Mouse (Mus musculus): ENCODE results near the gene Nrip1. TPM values are rescaled to one million over a fixed set of nuclear protein-coding genes. Genes with fewer than 3 reads are reported as not detected.

Gene Nrip1
- polyA plus RNA-seq, 1 experiment from 2014 or later = 19.1 TPM

GRCm38 (mm10) chr16:76275584-76275983, 98.0 kb downstream of the Nrip1 start:
- H3K9ac ChIP-seq = no peak overlapping the region
- H3K9me3 ChIP-seq (replicated peaks) = no peaks in the 10 kb centered on the region
- 68% methylated on average over 3 of the region's 3 CpGs for WGBS (ENCODE audit: insufficient replicate concordance)
- H3K36me3 ChIP-seq (replicated peaks) = no peaks in the 10 kb centered on the region
- no peak overlapping the region for H3K4me2 ChIP-seq
- H3K27me3 ChIP-seq = no peaks in the 10 kb centered on the region
- no peak overlapping the region for H3K4me3 ChIP-seq (replicated peaks)
- H3K27ac ChIP-seq (replicated peaks) = no peak overlapping the region
- H3K4me1 ChIP-seq (replicated peaks) = 0 out of 2 replicates have a peak, but pooled peaks cover 2% of the 10 kb centered on the region
- ATAC-seq (ENCODE audit: insufficient read depth) = no peak

DNA sequence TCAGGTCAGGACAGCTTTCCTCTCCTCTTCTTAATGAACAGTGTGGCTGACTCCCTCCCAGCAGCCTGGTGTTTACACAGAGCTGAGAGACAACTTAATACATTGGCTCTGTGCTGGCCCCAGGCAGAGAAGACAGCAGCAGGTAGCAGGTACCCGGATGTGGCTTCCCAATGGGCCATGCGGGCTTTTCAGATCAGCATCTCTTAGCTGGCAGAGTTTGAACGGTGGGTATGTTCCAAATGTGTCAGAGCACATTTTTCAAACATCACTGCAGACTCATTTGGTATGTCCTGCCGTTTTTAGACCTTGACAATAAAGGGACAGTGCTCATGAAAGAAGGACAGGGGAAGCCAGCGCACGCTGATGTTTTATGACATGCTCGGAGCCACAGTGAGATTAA, 98.5 kb downstream of the Nrip1 start:
- Histone ChIP-seq H3K4me1 (replicated peaks) (no peaks in the 10 kb centered on the region), H3K9me3 (replicated peaks) (no peaks in the 10 kb centered on the region), H3K4me2 (no peak overlapping the region), H3K27ac (replicated peaks) (no peak overlapping the region), H3K27me3 (no peaks in the 10 kb centered on the region), H3K36me3 (replicated peaks) (no peaks in the 10 kb centered on the region), H3K4me3 (replicated peaks) (no peak overlapping the region), H3K9ac (no peak overlapping the region)
- ATAC-seq (ENCODE audit: insufficient read depth) = no peak
- 68% methylated on average over 7 of the region's 7 CpGs for WGBS (ENCODE audit: insufficient replicate concordance)

- ATAC-seq (ENCODE audit: insufficient read depth) = no peak
These were observed 106.9 kb downstream of the Nrip1 start for GRCm38 (mm10) chr16:76266635-76267268.

DNA sequence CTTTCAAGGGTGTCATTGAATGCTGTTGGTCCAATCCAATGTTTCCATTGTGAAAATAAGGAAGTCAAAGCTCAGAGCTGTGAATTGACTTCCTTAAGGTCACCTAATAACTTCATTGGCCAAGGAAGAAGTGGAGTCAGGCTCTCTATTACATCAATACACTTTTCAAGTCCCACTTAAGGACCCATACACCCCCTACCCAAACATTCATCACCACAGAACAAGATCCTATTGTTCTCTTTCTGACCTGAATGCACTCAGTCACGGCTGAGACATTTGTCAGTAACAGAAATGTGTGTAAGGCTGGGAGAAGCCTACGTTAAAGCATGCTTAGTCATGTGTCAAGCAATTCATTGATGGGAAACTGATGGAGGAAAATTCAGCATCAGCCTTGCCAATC, 107.8 kb downstream of the Nrip1 start:
- Histone ChIP-seq H3K9ac (no peak overlapping the region), H3K36me3 (replicated peaks) (no peaks in the 10 kb centered on the region), H3K9me3 (replicated peaks) (no peaks in the 10 kb centered on the region), H3K4me2 (no peak overlapping the region), H3K4me3 (replicated peaks) (no peak overlapping the region), H3K27ac (replicated peaks) (no peak overlapping the region), H3K4me1 (replicated peaks) (no peaks in the 10 kb centered on the region), H3K27me3 (no peaks in the 10 kb centered on the region)
- 39% methylated on average over 2 of the region's 2 CpGs for WGBS (ENCODE audit: insufficient replicate concordance)
- ATAC-seq (ENCODE audit: insufficient read depth) = no peak

More at GRCm38 (mm10) chr16:76266635-76267268, 106.9 kb downstream of the Nrip1 start:
- WGBS (ENCODE audit: insufficient replicate concordance) = 77% methylated on average over 9 of the region's 9 CpGs
- no peaks in the 10 kb centered on the region for H3K36me3 ChIP-seq (replicated peaks)
- H3K4me3 ChIP-seq (replicated peaks) = no peak overlapping the region
- H3K27me3 ChIP-seq = no peaks in the 10 kb centered on the region
- no peak overlapping the region for H3K4me2 ChIP-seq
- no peak overlapping the region for H3K27ac ChIP-seq (replicated peaks)
- H3K4me1 ChIP-seq (replicated peaks) = no peaks in the 10 kb centered on the region
- H3K9ac ChIP-seq = no peak overlapping the region
- H3K9me3 ChIP-seq (replicated peaks) = no peaks in the 10 kb centered on the region

- no peaks in the 10 kb centered on the region for H3K27me3 ChIP-seq
- H3K4me3 ChIP-seq (replicated peaks) = no peak overlapping the region
- H3K9me3 ChIP-seq (replicated peaks) = no peaks in the 10 kb centered on the region
- H3K4me1 ChIP-seq (replicated peaks) = no peaks in the 10 kb centered on the region
- H3K4me2 ChIP-seq = no peak overlapping the region
- ATAC-seq (ENCODE audit: insufficient read depth) = no peak
- H3K27ac ChIP-seq (replicated peaks) = no peak overlapping the region
- no peak overlapping the region for H3K9ac ChIP-seq
- WGBS (ENCODE audit: insufficient replicate concordance) = 71% methylated on average over 6 of the region's 6 CpGs
- H3K36me3 ChIP-seq (replicated peaks) = no peaks in the 10 kb centered on the region
These were observed 108.3 kb downstream of the Nrip1 start for GRCm38 (mm10) chr16:76265301-76265700.

GRCm38 (mm10) chr16:76263393-76263792, 110.2 kb downstream of the Nrip1 start:
- Histone ChIP-seq H3K4me3 (replicated peaks) (no peak overlapping the region), H3K9ac (no peak overlapping the region), H3K4me1 (replicated peaks) (no peaks in the 10 kb centered on the region), H3K9me3 (replicated peaks) (no peaks in the 10 kb centered on the region), H3K27me3 (no peaks in the 10 kb centered on the region), H3K36me3 (replicated peaks) (no peaks in the 10 kb centered on the region), H3K27ac (replicated peaks) (no peak overlapping the region), H3K4me2 (no peak overlapping the region)
- ATAC-seq (ENCODE audit: insufficient read depth) = no peak
- WGBS (ENCODE audit: insufficient replicate concordance) = 57% methylated on average over 3 of the region's 4 CpGs

DNA sequence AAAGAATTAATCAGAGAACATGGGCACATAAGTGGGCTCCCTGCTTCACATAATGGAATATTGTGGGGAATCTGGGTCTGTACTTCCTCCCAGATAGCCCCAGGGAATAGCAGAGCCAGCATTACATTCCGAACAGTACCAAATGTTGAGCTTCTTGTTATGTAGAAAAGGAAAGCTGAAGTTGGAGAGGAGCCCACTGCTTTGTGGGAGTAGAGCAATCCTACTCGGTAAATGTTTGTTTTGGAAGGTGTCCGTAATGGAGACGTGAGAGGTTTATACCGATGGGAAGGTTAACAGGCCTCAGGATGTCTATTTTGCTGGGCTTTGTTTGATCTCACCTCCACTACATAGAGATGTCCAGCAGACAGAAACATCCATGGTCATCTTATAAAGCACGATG, 113.3 kb downstream of the Nrip1 start:
- ATAC-seq (ENCODE audit: insufficient read depth) = no peak
- 63% methylated on average over 6 of the region's 6 CpGs for WGBS (ENCODE audit: insufficient replicate concordance)
- no peaks in the 10 kb centered on the region for H3K36me3 ChIP-seq (replicated peaks)
- no peak overlapping the region for H3K27ac ChIP-seq (replicated peaks)
- no peak overlapping the region for H3K9ac ChIP-seq
- no peaks in the 10 kb centered on the region; the same call in 1 of the 2 replicates for H3K9me3 ChIP-seq (replicated peaks)
- no peaks in the 10 kb centered on the region for H3K27me3 ChIP-seq
- no peak overlapping the region for H3K4me2 ChIP-seq
- H3K4me1 ChIP-seq (replicated peaks) = no peaks in the 10 kb centered on the region
- H3K4me3 ChIP-seq (replicated peaks) = no peak overlapping the region

DNA sequence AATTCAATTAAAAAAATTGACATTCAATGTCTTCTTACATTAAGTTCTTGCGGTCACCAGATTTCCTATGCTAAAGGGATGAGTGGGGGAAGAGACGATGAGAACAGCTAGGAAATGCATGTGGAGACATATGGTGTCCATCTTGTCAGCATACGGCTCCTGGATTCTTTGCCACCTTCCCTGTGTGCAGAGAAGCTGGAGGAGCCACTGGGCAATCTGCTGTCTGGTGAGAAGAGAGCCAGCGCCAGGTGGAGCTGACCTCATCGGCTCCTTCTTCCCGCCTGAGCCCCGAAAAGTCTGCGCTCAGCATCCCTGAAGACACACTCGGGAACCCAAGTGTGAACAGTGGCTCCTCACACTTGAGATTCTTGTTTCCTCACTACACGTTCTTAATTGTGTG, 121.8 kb downstream of the Nrip1 start:
- Histone ChIP-seq H3K9me3 (replicated peaks) (no peaks in the 10 kb centered on the region), H3K27me3 (no peaks in the 10 kb centered on the region), H3K27ac (replicated peaks) (no peak overlapping the region), H3K36me3 (replicated peaks) (no peaks in the 10 kb centered on the region), H3K4me2 (no peak overlapping the region), H3K4me3 (replicated peaks) (no peak overlapping the region), H3K4me1 (replicated peaks) (no peaks in the 10 kb centered on the region), H3K9ac (no peak overlapping the region)
- WGBS (ENCODE audit: insufficient replicate concordance) = 72% methylated on average over 10 of the region's 10 CpGs
- no peak for ATAC-seq (ENCODE audit: insufficient read depth)

DNA sequence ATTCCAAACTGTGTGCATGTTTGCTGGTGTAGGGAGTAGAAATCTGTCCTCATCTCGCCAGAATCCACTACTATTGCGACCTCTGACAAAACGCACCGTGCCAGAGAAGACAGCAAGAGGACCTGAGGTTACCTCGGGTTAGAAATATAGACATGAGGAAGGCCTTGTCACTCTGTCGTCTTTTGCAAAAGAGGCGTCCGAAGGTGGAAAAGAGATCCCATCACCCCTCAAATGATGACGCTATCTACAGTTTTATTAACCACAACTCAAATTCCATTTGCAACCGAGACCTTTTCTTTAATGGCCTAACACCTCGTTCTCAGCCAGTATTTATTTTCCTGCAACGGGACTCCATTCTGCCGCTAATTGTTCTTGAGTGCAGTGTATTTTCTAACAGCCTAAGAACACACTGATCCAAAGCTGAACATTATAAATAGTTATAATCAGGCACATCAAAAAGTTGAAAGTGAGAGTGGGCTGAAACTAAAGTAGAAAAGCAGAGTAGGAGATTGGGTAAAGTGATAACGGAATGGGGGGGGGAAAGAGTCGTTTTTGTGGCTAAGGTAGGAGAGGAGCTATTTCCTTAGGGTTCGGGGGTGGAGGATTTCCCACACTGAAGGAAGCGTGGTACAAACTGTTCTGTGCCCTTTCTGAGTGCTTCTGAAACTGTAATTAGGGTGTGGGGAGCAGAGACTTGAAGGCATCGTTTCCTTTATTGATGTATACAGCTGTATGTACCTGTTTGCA, 124.1 kb downstream of the Nrip1 start:
- WGBS (ENCODE audit: insufficient replicate concordance) = 61% methylated on average over 18 of the region's 18 CpGs

DNA sequence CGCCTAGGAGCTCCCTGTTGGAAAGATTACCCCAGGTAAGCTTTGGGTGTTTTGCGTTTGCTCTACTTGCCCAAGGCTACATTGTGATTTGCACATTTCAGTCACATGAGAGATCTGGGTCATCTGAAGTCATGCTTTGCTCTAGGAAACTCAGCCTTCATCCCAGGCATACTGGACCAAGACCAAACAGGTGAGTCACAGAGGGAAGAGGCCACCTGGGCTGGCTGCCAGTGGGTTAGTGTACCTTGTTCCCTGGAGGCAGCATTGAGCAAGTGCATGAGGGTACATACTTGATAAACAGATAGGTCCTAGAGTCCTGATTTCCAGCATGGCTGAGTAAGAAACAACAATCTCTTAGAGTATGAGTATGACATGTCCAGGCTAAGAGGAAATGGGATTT, 130.8 kb downstream of the Nrip1 start:
- H3K4me3 ChIP-seq (replicated peaks) = no peak overlapping the region
- H3K4me2 ChIP-seq = no peak overlapping the region
- H3K9me3 ChIP-seq (replicated peaks) = no peaks in the 10 kb centered on the region
- ATAC-seq (ENCODE audit: insufficient read depth) = peak; percentile 71
- 57% methylated on average over 2 of the region's 2 CpGs for WGBS (ENCODE audit: insufficient replicate concordance)
- no peak overlapping the region for H3K9ac ChIP-seq
- no peak overlapping the region for H3K27ac ChIP-seq (replicated peaks)
- no peaks in the 10 kb centered on the region for H3K36me3 ChIP-seq (replicated peaks)
- H3K27me3 ChIP-seq = no peaks in the 10 kb centered on the region
- no peaks in the 10 kb centered on the region for H3K4me1 ChIP-seq (replicated peaks)

More for the DNA sequence above, 124.1 kb downstream of the Nrip1 start:
- H3K9ac ChIP-seq = no peak overlapping the region
- no peak overlapping the region for H3K4me3 ChIP-seq (replicated peaks)
- H3K9me3 ChIP-seq (replicated peaks) = no peaks in the 10 kb centered on the region
- ATAC-seq (ENCODE audit: insufficient read depth) = no peak
- no peak overlapping the region for H3K27ac ChIP-seq (replicated peaks)
- no peaks in the 10 kb centered on the region for H3K4me1 ChIP-seq (replicated peaks)
- H3K4me2 ChIP-seq = no peak overlapping the region
- no peaks in the 10 kb centered on the region for H3K36me3 ChIP-seq (replicated peaks)
- no peaks in the 10 kb centered on the region for H3K27me3 ChIP-seq

DNA sequence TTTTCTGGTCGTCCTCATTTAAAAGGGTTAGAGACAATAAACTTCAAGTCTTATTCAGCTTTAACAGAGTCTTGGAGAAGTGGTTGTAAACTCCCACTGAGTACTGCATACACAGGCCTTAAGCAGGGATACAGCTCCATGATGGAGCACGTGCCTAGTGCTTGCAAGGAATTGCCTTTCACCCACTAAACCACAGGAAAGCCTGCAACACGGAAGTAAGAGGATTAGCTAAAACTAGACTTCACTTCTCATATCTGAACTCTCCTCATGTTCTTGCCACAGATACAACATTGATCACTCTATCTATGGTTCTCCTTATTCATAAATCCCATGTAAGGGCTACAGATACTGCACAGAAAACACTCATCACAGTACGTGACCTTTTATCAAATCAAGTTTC, 132.4 kb downstream of the Nrip1 start:
- 34% methylated on average over 4 of the region's 4 CpGs for WGBS (ENCODE audit: insufficient replicate concordance)
- H3K4me1 ChIP-seq (replicated peaks) = no peaks in the 10 kb centered on the region
- no peak overlapping the region for H3K27ac ChIP-seq (replicated peaks)
- H3K4me2 ChIP-seq = no peak overlapping the region
- no peaks in the 10 kb centered on the region for H3K27me3 ChIP-seq
- no peaks in the 10 kb centered on the region for H3K36me3 ChIP-seq (replicated peaks)
- H3K9me3 ChIP-seq (replicated peaks) = no peaks in the 10 kb centered on the region
- ATAC-seq (ENCODE audit: insufficient read depth) = no peak
- H3K4me3 ChIP-seq (replicated peaks) = no peak overlapping the region
- H3K9ac ChIP-seq = no peak overlapping the region
